Mouse (Mus musculus): ENCODE results near the gene Tmem267. TPM values are rescaled to one million over a fixed set of nuclear protein-coding genes. Genes with fewer than 3 reads are reported as not detected.
A peak's percentile ranks its signal among the peaks of the same experiment; 100 is the strongest.
"Not testable (repeated sequence)": the region's sequence is repeated elsewhere in the genome, so short reads cannot be mapped to it uniquely, and the experiment has no call there.

The Tmem267 gene
- total and polyA plus RNA-seq, 3 experiments: 2.3 to 7.1 TPM; not detected in 1

GRCm38 (mm10) chr13:119462596-119463560, 25.0 kb upstream of the Tmem267 start, which contains the start of gene 4833420G17Rik:
Gene 4833420G17Rik (plus strand): TSS chr13:119462768.
- DNase-seq (ENCODE audit: low spot score) (peak; percentile 79), ATAC-seq (ENCODE audit: extremely low read depth, insufficient number of reproducible peaks, low FRiP score, poor library complexity, severe bottlenecking) (peak; percentile 96)
- H3K27me3 ChIP-seq (ENCODE audit: insufficient read depth, low read length): no peaks in the 10 kb centered on the region
- H3K4me1 ChIP-seq (ENCODE audit: insufficient read depth, low read depth, low read length): peaks cover 20% of the 10 kb centered on the region
- H3K4me3 ChIP-seq (ENCODE audit: low read depth, low read length): peak within 1 kb of the TSS; percentile 74
- no peaks in the 10 kb centered on the region for H3K9me3 ChIP-seq (replicated peaks)
- H3K36me3 ChIP-seq (replicated peaks): peaks cover 46% of the 10 kb centered on the region
- no peak for TF ChIP-seq POLR2AphosphoS5 (IDR thresholded peaks at IDR 0.05; ENCODE audit: insufficient replicate concordance, low read depth, low read length)
- no peak for TF ChIP-seq CTCF (IDR thresholded peaks at IDR 0.05; ENCODE audit: low read depth, low read length)
- no peak for TF ChIP-seq TAL1 (conservative IDR thresholded peaks at IDR 0.05; ENCODE audit: low read depth, low read length)
- TF ChIP-seq GATA2 (IDR thresholded peaks at IDR 0.05; ENCODE audit: borderline replicate concordance, low read depth, low read length): no peak
- no peak for TF ChIP-seq GATA1 (IDR thresholded peaks at IDR 0.05; ENCODE audit: borderline replicate concordance, low read length)

DNA sequence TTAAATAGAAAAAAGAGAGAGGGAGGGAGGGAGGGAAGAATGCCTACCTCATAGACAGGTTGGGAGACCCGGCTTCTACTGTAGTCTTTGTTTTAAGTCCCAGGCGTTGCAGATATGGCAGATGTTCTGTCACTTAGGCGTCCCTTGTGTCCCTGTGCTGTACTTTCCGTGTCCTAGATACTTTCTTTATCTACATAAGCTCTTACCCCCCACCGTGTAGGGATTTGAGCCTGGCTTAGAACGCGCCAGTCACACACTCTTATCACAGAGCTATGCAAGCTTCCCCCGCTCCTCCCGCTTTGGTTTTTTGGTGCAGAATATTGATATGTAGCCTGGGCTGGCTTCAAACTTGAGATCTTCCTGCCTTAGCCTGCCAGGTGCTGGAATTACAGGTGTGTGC, 11.2 kb upstream of the Tmem267 start:
- no peak for DNase-seq (ENCODE audit: low spot score)
- no peak for ATAC-seq (ENCODE audit: extremely low read depth, insufficient number of reproducible peaks, low FRiP score, poor library complexity, severe bottlenecking)
- H3K4me3 ChIP-seq (ENCODE audit: low read depth, low read length): no peak overlapping the region
- H3K9me3 ChIP-seq (replicated peaks): no peaks in the 10 kb centered on the region
- H3K36me3 ChIP-seq (replicated peaks): peaks cover 76% of the 10 kb centered on the region
- peaks cover 2% of the 10 kb centered on the region; the same call in 1 of the 2 replicates for H3K4me1 ChIP-seq (ENCODE audit: insufficient read depth, low read depth, low read length)
- no peak for TF ChIP-seq POLR2AphosphoS5 (IDR thresholded peaks at IDR 0.05; ENCODE audit: insufficient replicate concordance, low read depth, low read length)
- TF ChIP-seq TAL1 (conservative IDR thresholded peaks at IDR 0.05; ENCODE audit: low read depth, low read length): no peak
- TF ChIP-seq GATA1 (IDR thresholded peaks at IDR 0.05; ENCODE audit: borderline replicate concordance, low read length): no peak
- TF ChIP-seq CTCF (IDR thresholded peaks at IDR 0.05; ENCODE audit: low read depth, low read length): no peak
- TF ChIP-seq GATA2 (IDR thresholded peaks at IDR 0.05; ENCODE audit: borderline replicate concordance, low read depth, low read length): no peak
- H3K27me3 ChIP-seq (ENCODE audit: insufficient read depth, low read length): no peaks in the 10 kb centered on the region

DNA sequence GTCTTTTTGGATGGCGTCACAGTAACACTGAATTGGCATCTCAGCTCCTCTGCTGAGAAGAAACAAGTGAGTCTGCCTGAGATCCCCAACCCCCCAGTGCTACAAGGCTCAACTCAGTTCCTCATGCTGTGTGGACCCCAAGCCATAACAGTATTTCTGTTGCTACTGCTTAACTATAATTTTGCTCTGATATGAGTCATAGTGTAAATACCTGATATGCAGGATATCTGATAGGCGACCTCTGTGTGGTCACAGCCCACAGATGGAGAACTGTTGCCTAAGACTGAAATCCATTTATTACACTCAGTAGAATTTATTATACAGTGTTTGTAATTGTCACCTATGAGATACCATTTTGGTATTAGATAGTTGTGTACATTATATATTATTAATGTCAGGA, 10.1 kb upstream of the Tmem267 start:
- Histone ChIP-seq H3K36me3 (replicated peaks) (peaks cover 69% of the 10 kb centered on the region), H3K4me3 (ENCODE audit: low read depth, low read length) (no peak overlapping the region), H3K27me3 (ENCODE audit: insufficient read depth, low read length) (no peaks in the 10 kb centered on the region), H3K4me1 (ENCODE audit: insufficient read depth, low read depth, low read length) (no peaks in the 10 kb centered on the region), H3K9me3 (replicated peaks) (no peaks in the 10 kb centered on the region)
- no peak for TF ChIP-seq GATA2 (IDR thresholded peaks at IDR 0.05; ENCODE audit: borderline replicate concordance, low read depth, low read length)
- no peak for TF ChIP-seq CTCF (IDR thresholded peaks at IDR 0.05; ENCODE audit: low read depth, low read length)
- ATAC-seq (ENCODE audit: extremely low read depth, insufficient number of reproducible peaks, low FRiP score, poor library complexity, severe bottlenecking) (no peak), DNase-seq (ENCODE audit: low spot score) (no peak)

- peaks cover 32% of the 10 kb centered on the region for H3K36me3 ChIP-seq (replicated peaks)
Measured at GRCm38 (mm10) chr13:119487354-119487753, 485 bp upstream of the Tmem267 start.

GRCm38 (mm10) chr13:119492083-119492482, 4.2 kb downstream of the Tmem267 start:
- not testable (repeated sequence) for H3K27me3 ChIP-seq (ENCODE audit: insufficient read depth, low read length); ATAC-seq (ENCODE audit: extremely low read depth, insufficient number of reproducible peaks, low FRiP score, poor library complexity, severe bottlenecking); H3K4me3 ChIP-seq (ENCODE audit: low read depth, low read length); H3K4me1 ChIP-seq (ENCODE audit: insufficient read depth, low read depth, low read length); DNase-seq (ENCODE audit: low spot score); H3K9me3 ChIP-seq (replicated peaks); H3K36me3 ChIP-seq (replicated peaks)

More at GRCm38 (mm10) chr13:119487354-119487753, 485 bp upstream of the Tmem267 start:
- Histone ChIP-seq H3K9me3 (replicated peaks) (no peaks in the 10 kb centered on the region), H3K4me3 (ENCODE audit: low read depth, low read length) (no peak overlapping the region), H3K27me3 (ENCODE audit: insufficient read depth, low read length) (no peaks in the 10 kb centered on the region), H3K4me1 (ENCODE audit: insufficient read depth, low read depth, low read length) (no peaks in the 10 kb centered on the region)
- DNase-seq (ENCODE audit: low spot score) (no peak), ATAC-seq (ENCODE audit: extremely low read depth, insufficient number of reproducible peaks, low FRiP score, poor library complexity, severe bottlenecking) (no peak)
- TF ChIP-seq GATA2 (IDR thresholded peaks at IDR 0.05; ENCODE audit: borderline replicate concordance, low read depth, low read length) (no peak), TAL1 (conservative IDR thresholded peaks at IDR 0.05; ENCODE audit: low read depth, low read length) (no peak)

DNA sequence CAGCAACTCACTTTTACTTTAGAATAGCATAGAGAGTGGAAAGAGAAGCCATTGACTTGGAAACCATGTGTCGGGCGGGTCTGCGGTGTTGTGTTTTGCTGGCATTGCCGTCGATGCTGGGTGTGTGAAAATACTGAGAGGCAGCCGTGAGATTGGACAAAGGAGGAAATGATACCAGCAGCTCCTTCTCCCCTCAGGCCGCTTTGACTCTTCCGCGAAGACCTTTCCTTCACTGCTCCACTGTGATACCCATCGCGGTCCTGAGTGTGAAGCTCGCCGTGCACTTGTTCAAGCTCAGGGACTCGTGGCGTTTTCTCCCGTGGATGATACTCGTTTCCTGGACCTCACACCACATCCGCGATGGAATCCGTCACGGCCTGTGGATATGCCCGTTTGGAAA, 7.1 kb downstream of the Tmem267 start:
- H3K27me3 ChIP-seq (ENCODE audit: insufficient read depth, low read length); H3K9me3 ChIP-seq (replicated peaks); DNase-seq (ENCODE audit: low spot score); H3K36me3 ChIP-seq (replicated peaks); H3K4me3 ChIP-seq (ENCODE audit: low read depth, low read length); ATAC-seq (ENCODE audit: extremely low read depth, insufficient number of reproducible peaks, low FRiP score, poor library complexity, severe bottlenecking); H3K4me1 ChIP-seq (ENCODE audit: insufficient read depth, low read depth, low read length): not testable (repeated sequence)

GRCm38 (mm10) chr13:119596321-119597211, 108.7 kb downstream of the Tmem267 start:
- not testable (repeated sequence) for H3K4me3 ChIP-seq (ENCODE audit: low read depth, low read length); H3K9me3 ChIP-seq (replicated peaks); H3K36me3 ChIP-seq (replicated peaks); DNase-seq (ENCODE audit: low spot score); ATAC-seq (ENCODE audit: extremely low read depth, insufficient number of reproducible peaks, low FRiP score, poor library complexity, severe bottlenecking); H3K27me3 ChIP-seq (ENCODE audit: insufficient read depth, low read length); H3K4me1 ChIP-seq (ENCODE audit: insufficient read depth, low read depth, low read length)

GRCm38 (mm10) chr13:119598466-119598865, 110.6 kb downstream of the Tmem267 start:
- not testable (repeated sequence) for H3K4me1 ChIP-seq (ENCODE audit: insufficient read depth, low read depth, low read length); H3K9me3 ChIP-seq (replicated peaks); ATAC-seq (ENCODE audit: extremely low read depth, insufficient number of reproducible peaks, low FRiP score, poor library complexity, severe bottlenecking); H3K36me3 ChIP-seq (replicated peaks); H3K4me3 ChIP-seq (ENCODE audit: low read depth, low read length); DNase-seq (ENCODE audit: low spot score); H3K27me3 ChIP-seq (ENCODE audit: insufficient read depth, low read length)

GRCm38 (mm10) chr13:119599066-119599465, 111.2 kb downstream of the Tmem267 start:
- DNase-seq (ENCODE audit: low spot score); H3K4me1 ChIP-seq (ENCODE audit: insufficient read depth, low read depth, low read length); H3K36me3 ChIP-seq (replicated peaks); ATAC-seq (ENCODE audit: extremely low read depth, insufficient number of reproducible peaks, low FRiP score, poor library complexity, severe bottlenecking); H3K9me3 ChIP-seq (replicated peaks); H3K27me3 ChIP-seq (ENCODE audit: insufficient read depth, low read length); H3K4me3 ChIP-seq (ENCODE audit: low read depth, low read length): not testable (repeated sequence)

Data from G1E (cell line).